In genomic region chr8:11486142-11486541, GRCm38 (mm10) we compare ENCODE assay signal across 1 mouse cellular context.
TF ChIP-seq lines count a peak whose summit lies in the region.

No protein-coding gene starts in this region.

TF ChIP-seq in myocyte, 11 proteins besides CTCF, POLR2A, EP300 and RAD21 (continued from another document):
- TF ChIP-seq TCF12 (IDR thresholded peaks at IDR 0.05; ENCODE audit: insufficient read depth, poor library complexity, severe bottlenecking) = no peak
